Mouse (Mus musculus): ENCODE data around the gene Ldlrap1. TPM values are rescaled to one million over a fixed set of nuclear protein-coding genes. Genes with fewer than 3 reads are reported as not detected.

Ldlrap1 gene
- polyA plus RNA-seq, 1 experiment, result 17.2 TPM

GRCm38 (mm10) chr4:134751682-134752380 is 16.0 kb downstream of the Ldlrap1 start:
- no peak for DNase-seq (ENCODE audit: low read depth)

GRCm38 (mm10) chr4:134750825-134751224 is 17.0 kb downstream of the Ldlrap1 start:
- no peak for DNase-seq (ENCODE audit: low read depth)

GRCm38 (mm10) chr4:134750263-134750662 is 17.6 kb downstream of the Ldlrap1 start:
- no peak for DNase-seq (ENCODE audit: low read depth)

GRCm38 (mm10) chr4:134749301-134750030 is 18.4 kb downstream of the Ldlrap1 start:
- DNase-seq (ENCODE audit: low read depth), result no peak

DNA sequence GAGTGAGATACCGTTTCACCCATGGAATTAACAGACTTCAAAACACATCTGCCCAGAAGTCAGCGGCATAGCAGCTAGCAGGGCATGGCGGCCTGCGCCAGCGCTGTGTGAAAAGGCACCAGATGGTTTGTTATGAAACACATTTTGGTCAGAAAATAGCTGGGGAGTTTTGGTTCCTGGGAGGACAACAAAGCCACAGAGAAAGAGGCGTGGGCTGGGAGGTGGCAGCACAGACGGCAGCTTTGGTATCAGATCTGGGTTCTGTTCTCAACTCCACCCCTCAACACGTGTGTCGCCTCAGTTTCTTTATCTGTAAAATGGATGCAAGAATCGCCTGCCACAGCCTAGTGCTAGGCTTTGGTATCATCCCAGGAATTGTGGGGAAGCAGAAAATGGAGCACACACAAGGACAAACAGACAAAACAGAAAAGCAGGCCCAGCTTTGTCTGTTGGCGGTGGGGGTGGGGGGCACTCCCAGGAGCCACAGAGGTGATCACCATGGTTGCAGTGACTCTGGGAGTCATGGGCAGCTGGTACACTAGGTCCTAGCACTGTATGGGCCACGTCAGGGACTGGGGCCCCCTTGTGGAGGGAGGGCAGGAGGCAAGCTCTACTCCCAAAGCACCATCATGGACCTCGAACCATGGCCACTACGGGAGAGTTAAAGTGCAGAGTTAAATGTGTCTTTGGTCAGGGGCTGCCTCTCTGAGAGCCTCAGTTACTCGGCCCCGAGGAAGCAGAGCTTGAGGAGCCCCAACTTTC is 21.7 kb downstream of the Ldlrap1 start:
- no peak for DNase-seq (ENCODE audit: low read depth)

- no peak for DNase-seq (ENCODE audit: low read depth)
These were observed 23.8 kb downstream of the Ldlrap1 start for GRCm38 (mm10) chr4:134743881-134744633.

DNA sequence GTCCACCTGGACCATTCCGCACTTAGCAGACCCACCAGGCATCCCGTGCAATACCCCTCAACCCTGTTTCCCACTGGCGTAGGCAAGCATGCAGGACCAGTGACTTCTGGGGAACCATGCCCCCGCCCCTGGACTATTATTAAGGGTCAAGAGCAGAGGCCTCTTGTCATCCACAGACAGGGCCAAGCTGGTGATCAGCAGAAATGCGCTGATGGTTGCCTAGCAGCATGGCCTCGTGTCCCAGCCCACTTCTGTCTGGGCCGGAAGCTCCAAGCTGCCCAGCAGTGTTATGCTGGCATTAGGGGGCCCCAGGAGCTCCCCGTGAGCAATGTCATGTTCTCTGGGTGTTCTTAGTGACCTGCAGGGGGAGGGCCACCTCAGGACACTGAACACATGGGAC is 25.9 kb downstream of the Ldlrap1 start:
- no peak for DNase-seq (ENCODE audit: low read depth)

DNA sequence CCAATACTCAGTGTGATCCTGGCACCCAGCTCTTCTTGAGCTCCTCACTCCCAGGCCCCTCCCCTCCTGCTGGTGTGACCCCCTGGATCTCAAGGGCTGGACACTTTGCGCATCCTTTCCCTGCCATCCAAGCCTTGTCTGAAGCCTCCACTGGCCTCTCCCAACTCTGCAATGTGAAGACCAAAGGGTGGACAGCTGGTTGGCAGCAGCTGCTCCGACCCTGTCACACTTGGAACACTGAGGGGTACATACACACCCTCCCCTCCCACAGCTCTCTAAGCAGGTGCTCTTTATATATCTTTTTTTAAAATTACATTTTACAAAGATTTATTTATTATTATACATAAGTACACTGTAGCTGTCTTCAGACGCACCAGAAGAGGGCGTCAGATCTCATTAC is 27.6 kb downstream of the Ldlrap1 start:
- DNase-seq (ENCODE audit: low read depth), result no peak

DNA sequence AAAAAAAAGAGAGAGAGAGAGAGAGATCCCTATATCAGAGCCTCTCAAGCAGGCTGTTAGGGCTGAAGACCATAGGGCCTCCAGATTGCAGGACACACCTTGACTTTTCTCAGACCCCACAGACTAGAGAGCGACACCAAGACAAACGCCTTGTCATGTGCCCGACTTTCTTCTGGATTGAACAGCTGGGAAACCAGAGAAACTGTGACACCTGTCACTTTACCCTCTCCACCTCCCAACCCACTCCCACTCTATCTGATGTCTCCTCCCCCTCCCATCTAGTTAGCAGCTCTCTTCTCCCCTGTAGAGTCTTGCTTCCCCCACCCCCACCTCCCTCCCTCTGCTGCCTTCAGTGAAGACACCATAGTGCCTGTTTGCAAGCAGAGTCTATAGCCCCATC is 28.3 kb downstream of the Ldlrap1 start:
- DNase-seq (ENCODE audit: low read depth), result no peak

DNA sequence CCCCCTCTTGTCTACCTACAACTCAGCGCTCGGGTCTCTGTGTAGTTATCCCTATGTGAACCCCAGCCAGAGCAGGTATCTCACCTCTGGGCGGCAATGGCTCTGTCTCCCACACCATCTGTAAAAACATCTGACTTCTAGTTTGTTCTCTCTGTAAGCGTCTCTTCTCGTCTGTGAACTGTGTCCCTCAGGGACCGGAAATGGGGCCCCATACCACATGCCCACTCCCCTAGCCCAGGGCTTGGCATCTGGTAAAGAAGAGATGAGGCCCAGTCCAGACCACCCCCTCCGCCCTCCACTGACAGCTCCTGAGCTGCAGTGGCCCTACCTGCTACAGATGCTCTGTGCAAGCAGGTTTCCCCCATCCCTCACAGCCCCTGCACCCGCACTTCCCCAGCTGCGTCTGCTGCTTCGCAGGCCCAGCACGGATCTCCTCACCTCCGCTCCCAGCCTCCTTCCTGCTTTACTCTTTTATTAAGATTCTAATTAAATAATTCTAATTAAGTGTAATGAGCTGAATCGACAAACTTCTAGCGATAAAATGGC is 30.4 kb downstream of the Ldlrap1 start:
- DNase-seq (ENCODE audit: low read depth), result no peak

- DNase-seq (ENCODE audit: low read depth), result no peak
These were observed 31.7 kb downstream of the Ldlrap1 start for GRCm38 (mm10) chr4:134736147-134736546.

- DNase-seq (ENCODE audit: low read depth), result no peak
These were observed 33.2 kb downstream of the Ldlrap1 start for GRCm38 (mm10) chr4:134734629-134735081.

DNA sequence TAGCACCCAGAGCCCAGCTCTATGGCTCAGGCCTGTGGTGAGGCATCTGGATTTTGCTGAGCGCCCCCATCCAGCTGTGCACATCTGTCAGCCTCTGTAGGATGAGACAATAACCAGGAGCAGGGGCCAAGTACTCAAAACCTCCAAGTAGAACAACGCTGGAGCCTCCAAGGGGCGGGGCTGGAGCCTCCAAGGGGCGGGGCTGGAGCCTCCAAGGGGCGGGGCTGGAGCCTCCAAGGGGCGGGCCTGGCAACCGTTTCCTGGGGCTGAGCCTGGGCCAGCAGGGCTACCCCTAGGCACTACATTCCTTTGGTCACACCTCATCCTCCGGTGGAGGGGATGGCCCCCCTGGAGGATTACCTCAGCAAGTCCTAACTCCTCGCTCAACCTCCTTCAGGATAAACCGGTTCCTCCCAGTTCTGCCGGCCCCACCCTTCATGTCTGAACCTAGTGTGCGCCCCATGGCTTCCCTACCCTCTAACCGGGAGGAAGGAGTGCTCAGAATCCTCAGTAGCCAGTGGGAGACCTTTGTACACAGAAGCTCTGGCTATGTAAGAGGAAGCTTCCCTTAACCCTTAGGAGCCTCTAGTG is 33.7 kb downstream of the Ldlrap1 start:
- no peak for DNase-seq (ENCODE audit: low read depth)

GRCm38 (mm10) chr4:134733371-134733770 is 34.5 kb downstream of the Ldlrap1 start:
- DNase-seq (ENCODE audit: low read depth), result no peak

- no peak for DNase-seq (ENCODE audit: low read depth)
These were observed 37.7 kb downstream of the Ldlrap1 start for GRCm38 (mm10) chr4:134730106-134730505.

- DNase-seq (ENCODE audit: low read depth), result no peak
These were observed 42.0 kb downstream of the Ldlrap1 start for GRCm38 (mm10) chr4:134725735-134726345.

DNA sequence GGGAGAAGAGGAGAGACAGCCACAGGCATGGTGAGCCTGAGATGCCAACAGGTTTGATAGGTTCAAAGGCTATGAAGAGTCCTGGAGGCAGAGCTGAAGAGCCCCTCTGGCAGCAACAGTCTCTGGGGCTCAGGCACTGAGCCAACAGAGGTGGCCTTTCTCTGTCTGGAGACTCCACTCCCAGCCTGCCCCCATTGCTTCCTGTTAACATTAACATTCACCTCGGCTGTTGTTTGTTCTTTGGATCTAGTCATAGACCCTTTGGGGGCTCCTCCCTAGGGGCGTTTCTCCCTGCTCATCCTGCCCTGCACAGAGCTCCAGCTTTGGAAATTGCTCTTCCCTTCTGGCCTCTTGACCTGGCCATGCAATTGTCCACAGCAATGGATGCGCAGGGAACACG is 42.9 kb downstream of the Ldlrap1 start:
- DNase-seq (ENCODE audit: low read depth), result no peak

GRCm38 (mm10) chr4:134723251-134723650 is 44.6 kb downstream of the Ldlrap1 start:
- DNase-seq (ENCODE audit: low read depth), result no peak

DNA sequence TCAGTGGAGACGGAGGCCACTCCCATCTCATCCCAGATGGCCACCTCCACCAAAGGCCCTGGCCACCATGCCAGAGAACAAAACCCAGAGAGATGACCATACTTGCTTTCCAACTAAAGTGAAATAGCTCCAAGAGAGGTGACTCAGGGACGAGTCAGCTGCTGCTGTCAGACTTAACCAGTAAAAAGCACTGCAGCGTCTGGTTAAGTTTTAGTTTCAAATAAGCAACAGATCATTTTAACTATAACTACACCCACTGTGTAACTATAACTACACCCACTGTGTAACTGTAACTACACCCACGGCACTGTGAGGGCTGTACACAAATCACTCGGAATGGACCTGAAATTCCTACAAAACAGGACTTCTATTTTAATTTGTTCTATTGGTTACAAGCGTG is 46.7 kb downstream of the Ldlrap1 start:
- no peak for DNase-seq (ENCODE audit: low read depth)

- no peak for DNase-seq (ENCODE audit: low read depth)
These were observed 47.5 kb downstream of the Ldlrap1 start for GRCm38 (mm10) chr4:134720371-134720770.

GRCm38 (mm10) chr4:134719489-134719888 is 48.3 kb downstream of the Ldlrap1 start:
- no peak for DNase-seq (ENCODE audit: low read depth)

All from gonadal fat pad, adult 2 months (tissue).